22 mouse cellular contexts compared by ENCODE assay signal in the genomic region with DNA sequence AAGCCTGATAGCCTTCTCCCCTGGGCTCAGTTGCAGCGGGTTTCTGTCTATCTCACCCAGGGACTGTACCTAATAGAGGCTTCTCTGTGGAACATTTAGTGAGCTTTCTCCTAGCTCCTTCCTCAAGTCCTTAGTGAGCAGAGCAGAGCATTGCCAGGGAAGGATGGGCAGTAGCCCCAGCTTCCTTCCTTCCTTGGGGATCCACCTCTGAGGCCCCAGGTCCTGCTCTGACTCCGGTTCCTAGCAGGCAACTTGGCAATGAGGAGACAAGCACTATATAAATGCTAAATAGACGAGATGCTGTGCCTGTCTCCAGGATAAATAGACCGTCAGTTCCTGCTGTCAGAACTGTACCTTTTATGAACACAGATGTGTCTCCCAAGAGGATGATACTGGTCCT.
DNase-seq lines count a peak whose midpoint lies in the region; ATAC-seq and TF ChIP-seq lines count a peak whose summit lies in the region.
"Had no signal": no experiment of that assay in that cellular context is flagged by ENCODE, and none has a peak within 500 bp of the region (broad histone marks: within the 10 kb centered on the region; RNA-seq: fewer than 3 reads in every experiment).

No protein-coding gene starts in this region.

- TF ChIP-seq POLR2A in lung, adult 2 months (IDR thresholded peaks at IDR 0.05; ENCODE audit: borderline replicate concordance, extremely low read depth, low read depth, low read length): no peak

- peaks cover 18% of the 10 kb centered on the region; the same call in 1 of the 2 replicates for H3K27me3 ChIP-seq in heart, embryonic 10.5 days (ENCODE audit: insufficient read depth, poor library complexity, severe bottlenecking)
- no peaks in the 10 kb centered on the region for H3K27me3 ChIP-seq in neural tube, embryonic 13.5 days
- H3K27me3 ChIP-seq: liver, embryonic 15.5 days; midbrain, embryonic 12.5 days; stomach, embryonic 15.5 days had no signal

- no peaks in the 10 kb centered on the region for H3K9me3 ChIP-seq in heart, embryonic 10.5 days
- H3K9me3 ChIP-seq in neural tube, embryonic 13.5 days: no peaks in the 10 kb centered on the region
- H3K9me3 ChIP-seq: embryonic facial prominence, embryonic 10.5 days; heart, embryonic 15.5 days; limb, embryonic 15.5 days; liver, embryonic 15.5 days; midbrain, embryonic 12.5 days; stomach, embryonic 15.5 days had no signal

- no peaks in the 10 kb centered on the region for H3K36me3 ChIP-seq in heart, embryonic 10.5 days
- H3K36me3 ChIP-seq in neural tube, embryonic 13.5 days: no peaks in the 10 kb centered on the region
- H3K36me3 ChIP-seq: embryonic facial prominence, embryonic 10.5 days; heart, embryonic 15.5 days; limb, embryonic 15.5 days; liver, embryonic 15.5 days; midbrain, embryonic 12.5 days; stomach, embryonic 15.5 days had no signal

- peaks cover 10% of the 10 kb centered on the region; the same call in 1 of the 2 replicates for H3K4me1 ChIP-seq in heart, embryonic 10.5 days
- H3K4me1 ChIP-seq in neural tube, embryonic 13.5 days (replicated peaks): peaks cover 45% of the 10 kb centered on the region
- no peaks in the 10 kb centered on the region for H3K4me1 ChIP-seq in lung, adult 2 months (ENCODE audit: control insufficient read depth, insufficient read depth, low read length)
- H3K4me1 ChIP-seq: heart, embryonic 15.5 days; limb, embryonic 15.5 days; stomach, embryonic 15.5 days had no signal

- WGBS in heart, embryonic 10.5 days: 58% methylated on average over 4 of the region's 4 CpGs
- WGBS in neural tube, embryonic 13.5 days: 38% methylated on average over 4 of the region's 4 CpGs
- 51% methylated on average over 4 of the region's 4 CpGs for WGBS in lung, adult 2 months

- no peak for TF ChIP-seq CTCF in lung, adult 2 months (IDR thresholded peaks at IDR 0.05; ENCODE audit: insufficient read depth, low read length)

- no peak overlapping the region for H3K27ac ChIP-seq in heart, embryonic 10.5 days
- H3K27ac ChIP-seq in neural tube, embryonic 13.5 days (replicated peaks): peak overlapping the region; percentile 33; the same call in 1 of the 2 replicates
- H3K27ac ChIP-seq: embryonic facial prominence, embryonic 10.5 days; gastrocnemius, adult 2 months; heart, embryonic 15.5 days; layer of hippocampus, adult 2 months; limb, embryonic 15.5 days; liver, embryonic 15.5 days; macrophage; midbrain, embryonic 12.5 days; stomach, embryonic 15.5 days had no signal

- H3K4me2 ChIP-seq in neural tube, embryonic 13.5 days: no peak overlapping the region
- H3K4me2 ChIP-seq: heart, embryonic 15.5 days; limb, embryonic 15.5 days; liver, embryonic 15.5 days; midbrain, embryonic 12.5 days; stomach, embryonic 15.5 days had no signal

- ATAC-seq in neural tube, embryonic 13.5 days (ENCODE audit: low read depth): no peak
- ATAC-seq: hindbrain, embryonic 16.5 days; intestine, embryonic 16.5 days had no signal

- peak; percentile 19 for DNase-seq in heart, adult 8-10 months (ENCODE audit: low spot score)
- DNase-seq in heart, embryonic 10.5 days (ENCODE audit: low spot score): no peak
- DNase-seq in neural tube, embryonic 10.5 days (ENCODE audit: extremely low spot score, low spot score): no peak
- peak; percentile 8 for DNase-seq in lung, adult 2 months
- no peak for DNase-seq in frontal cortex, adult 2 months (ENCODE audit: extremely low spot score in 1 of 2, low spot score in 1 of 2)
- no peak for DNase-seq in thymus, postnatal 0 days (ENCODE audit: low spot score)
- DNase-seq: cerebellum, adult 8-10 months; gastrocnemius, adult 2 months; right cerebral cortex, postnatal 25 days; thymus, adult 18-20 months had no signal

- H3K4me3 ChIP-seq in heart, embryonic 10.5 days: no peak overlapping the region
- H3K4me3 ChIP-seq in neural tube, embryonic 13.5 days: no peak overlapping the region
- no peak overlapping the region for H3K4me3 ChIP-seq in lung, adult 2 months (replicated peaks; ENCODE audit: extremely low read depth, low read depth, low read length)
- H3K4me3 ChIP-seq: embryonic facial prominence, embryonic 10.5 days; gastrocnemius, adult 2 months; heart, embryonic 15.5 days; layer of hippocampus, adult 2 months; limb, embryonic 15.5 days; liver, embryonic 15.5 days; midbrain, embryonic 12.5 days; myocyte; stomach, embryonic 15.5 days had no signal

- no peak overlapping the region for H3K9ac ChIP-seq in neural tube, embryonic 13.5 days
- H3K9ac ChIP-seq: heart, embryonic 15.5 days; limb, embryonic 15.5 days; liver, embryonic 15.5 days; midbrain, embryonic 12.5 days; stomach, embryonic 15.5 days had no signal

Comparison
In these comparisons a context has a peak if more than half of its experiments do, and no peak if none do; other contexts are left out.
1. DNase-seq: peak in heart, adult 8-10 months (single experiment) and lung, adult 2 months (single experiment); none in heart, embryonic 10.5 days (single experiment), neural tube, embryonic 10.5 days (single experiment), frontal cortex, adult 2 months (0 of 2) and thymus, postnatal 0 days (single experiment).